28 mouse cellular contexts compared by ENCODE assay signal in genomic region chr2:84061221-84061620, GRCm38 (mm10).
DNase-seq lines count a peak whose midpoint lies in the region; ATAC-seq and TF ChIP-seq lines count a peak whose summit lies in the region.
"Had no signal": no experiment of that assay in that cellular context is flagged by ENCODE, and none has a peak within 500 bp of the region (broad histone marks: within the 10 kb centered on the region; RNA-seq: fewer than 3 reads in every experiment).

No protein-coding gene starts in this region.

- H3K27me3 ChIP-seq in heart, adult 2 months (ENCODE audit: control insufficient read depth, insufficient read depth, low read length), result no peaks in the 10 kb centered on the region
- no peaks in the 10 kb centered on the region for H3K27me3 ChIP-seq in thymus, adult 2 months (ENCODE audit: control insufficient read depth, insufficient read depth, low read length)
- H3K27me3 ChIP-seq in intestine, postnatal 0 days (replicated peaks; ENCODE audit: control insufficient read depth, insufficient read depth, low read length), result no peaks in the 10 kb centered on the region
- H3K27me3 ChIP-seq: CH12.LX; embryonic facial prominence, embryonic 12.5 days; forebrain, embryonic 12.5 days had no signal

- H3K36me3 ChIP-seq in heart, adult 2 months (ENCODE audit: control insufficient read depth, insufficient read depth, low read length), result no peaks in the 10 kb centered on the region
- no peaks in the 10 kb centered on the region for H3K36me3 ChIP-seq in thymus, adult 2 months (ENCODE audit: control insufficient read depth, insufficient read depth, low read length)
- no peaks in the 10 kb centered on the region for H3K36me3 ChIP-seq in intestine, postnatal 0 days (ENCODE audit: control insufficient read depth, insufficient read depth)
- H3K36me3 ChIP-seq: embryonic facial prominence, embryonic 10.5 days; embryonic facial prominence, embryonic 12.5 days; forebrain, embryonic 12.5 days; G1E had no signal

- H3K27ac ChIP-seq in heart, adult 2 months, result no peak overlapping the region
- H3K27ac ChIP-seq in bone marrow macrophage, adult 2 months (ENCODE audit: insufficient read depth, low read depth, low read length), result peak overlapping the region; percentile 50
- H3K27ac ChIP-seq in thymus, adult 2 months (ENCODE audit: control insufficient read depth, insufficient read depth, low read length), result no peak overlapping the region
- no peak overlapping the region for H3K27ac ChIP-seq in intestine, postnatal 0 days (ENCODE audit: low read depth, low read length)
- H3K27ac ChIP-seq: embryonic facial prominence, embryonic 10.5 days; embryonic facial prominence, embryonic 12.5 days; forebrain, embryonic 12.5 days had no signal

- intact Hi-C loops in heart, adult 2 months (cut with DNase I), result loop anchor here (10.0 kb wide), 1 partner anchor 194 kb away; no protein-coding TSS in a partner anchor

- no peaks in the 10 kb centered on the region for H3K9me3 ChIP-seq in intestine, postnatal 0 days (ENCODE audit: control insufficient read depth)
- H3K9me3 ChIP-seq: embryonic facial prominence, embryonic 10.5 days; embryonic facial prominence, embryonic 12.5 days; forebrain, embryonic 12.5 days; G1E had no signal

- peak; percentile 72 for ATAC-seq in granulocyte monocyte progenitor cell, adult 5-6 weeks (replicated peaks; ENCODE audit: poor library complexity, severe bottlenecking)
- ATAC-seq in megakaryocyte progenitor cell, adult 5-6 weeks (replicated peaks; ENCODE audit: poor library complexity), result peak; percentile 55
- no peak for ATAC-seq in intestine, postnatal 0 days
- ATAC-seq: activated CD4-positive, CD25-positive, alpha-beta regulatory T cell, adult 4 months; CD4-positive, CD25-positive, alpha-beta regulatory T cell, adult 4 months; forebrain, embryonic 14.5 days; forebrain, embryonic 16.5 days; Patski had no signal

- H3K4me2 ChIP-seq in intestine, postnatal 0 days (replicated peaks; ENCODE audit: low read depth), result no peak overlapping the region
- H3K4me2 ChIP-seq: embryonic facial prominence, embryonic 12.5 days; forebrain, embryonic 12.5 days had no signal

- no peak for TF ChIP-seq CTCF in heart, adult 2 months (IDR thresholded peaks at IDR 0.05)
- no peak for TF ChIP-seq CTCF in bone marrow macrophage, adult 2 months (IDR thresholded peaks at IDR 0.05; ENCODE audit: low read depth, low read length)
- TF ChIP-seq CTCF in thymus, adult 2 months (IDR thresholded peaks at IDR 0.05; ENCODE audit: borderline replicate concordance, control insufficient read depth, extremely low read depth, insufficient read depth, low read length, poor library complexity), result no peak
- TF ChIP-seq CTCF in intestine, postnatal 0 days (IDR thresholded peaks at IDR 0.05; ENCODE audit: low read depth), result no peak

- TF ChIP-seq EP300 in heart, adult 2 months (IDR thresholded peaks at IDR 0.05; ENCODE audit: insufficient read depth, low read depth, low read length), result no peak

- H3K4me3 ChIP-seq in heart, adult 2 months, result no peak overlapping the region
- no peak overlapping the region for H3K4me3 ChIP-seq in bone marrow macrophage, adult 2 months (ENCODE audit: insufficient read depth, low read length)
- H3K4me3 ChIP-seq in thymus, adult 2 months (ENCODE audit: control insufficient read depth, insufficient read depth, low read length), result no peak overlapping the region
- no peak overlapping the region for H3K4me3 ChIP-seq in intestine, postnatal 0 days (ENCODE audit: low read depth, low read length)
- H3K4me3 ChIP-seq: embryonic facial prominence, embryonic 10.5 days; embryonic facial prominence, embryonic 12.5 days; forebrain, embryonic 12.5 days had no signal

- H3K4me1 ChIP-seq in heart, adult 2 months (ENCODE audit: control insufficient read depth, insufficient read depth, low read length), result peaks cover 2% of the 10 kb centered on the region
- H3K4me1 ChIP-seq in bone marrow macrophage, adult 2 months (ENCODE audit: control insufficient read depth, insufficient read depth, low read length), result peaks cover 19% of the 10 kb centered on the region
- H3K4me1 ChIP-seq in thymus, adult 2 months (replicated peaks; ENCODE audit: control insufficient read depth, insufficient read depth, low read length), result peaks cover 2% of the 10 kb centered on the region; the same call in 1 of the 2 replicates
- no peaks in the 10 kb centered on the region for H3K4me1 ChIP-seq in intestine, postnatal 0 days (replicated peaks; ENCODE audit: control insufficient read depth, insufficient read depth, low read length)
- H3K4me1 ChIP-seq: embryonic facial prominence, embryonic 10.5 days; embryonic facial prominence, embryonic 12.5 days; forebrain, embryonic 12.5 days had no signal

- TF ChIP-seq POLR2A in heart, adult 2 months (IDR thresholded peaks at IDR 0.05; ENCODE audit: insufficient read depth, low read depth, low read length), result no peak
- TF ChIP-seq POLR2A in bone marrow macrophage, adult 2 months (IDR thresholded peaks at IDR 0.05; ENCODE audit: borderline replicate concordance, low read depth, low read length), result no peak
- no peak for TF ChIP-seq POLR2A in thymus, adult 2 months (IDR thresholded peaks at IDR 0.05; ENCODE audit: control insufficient read depth, extremely low read depth, insufficient read depth, low read length, poor library complexity)

- WGBS in heart, adult 2 months, result 89% methylated on average over 1 of the region's 1 CpGs
- WGBS in thymus, adult 2 months, result 85% methylated on average over 1 of the region's 1 CpGs
- 81% methylated on average over 1 of the region's 1 CpGs for WGBS in intestine, postnatal 0 days

- no peaks in the 10 kb centered on the region for H3K79me2 ChIP-seq in heart, adult 2 months (replicated peaks; ENCODE audit: control insufficient read depth, insufficient read depth, low read length)

- H3K9ac ChIP-seq in heart, adult 2 months (ENCODE audit: low read depth, low read length), result no peak overlapping the region
- H3K9ac ChIP-seq in intestine, postnatal 0 days (ENCODE audit: low read depth, low read length), result no peak overlapping the region
- H3K9ac ChIP-seq: embryonic facial prominence, embryonic 12.5 days; forebrain, embryonic 12.5 days had no signal

- peak; percentile 40 for DNase-seq in heart, adult 11 months
- no peak for DNase-seq in heart, adult 2 months
- no peak for DNase-seq in thymus, adult 2 months
- no peak for DNase-seq in ovary, postnatal 14 days (ENCODE audit: low spot score)
- DNase-seq: adrenal gland, adult 8-10 months; adrenal gland, postnatal 14 days; adrenal gland, postnatal 36 days; B cell, adult 2 months; cerebellum, adult 11 months; cerebellum, adult 18-20 months; cerebellum, adult 8-10 months; cerebellum, adult 9-11 months; cerebellum, postnatal 14 days; cerebellum, postnatal 36 days had no signal
